Mouse (Mus musculus): ENCODE results near the gene Btbd19. TPM values are rescaled to one million over a fixed set of nuclear protein-coding genes. Genes with fewer than 3 reads are reported as not detected.

The Btbd19 gene
- polyA plus RNA-seq, 1 experiment from 2014 or later: 19.2 TPM

DNA sequence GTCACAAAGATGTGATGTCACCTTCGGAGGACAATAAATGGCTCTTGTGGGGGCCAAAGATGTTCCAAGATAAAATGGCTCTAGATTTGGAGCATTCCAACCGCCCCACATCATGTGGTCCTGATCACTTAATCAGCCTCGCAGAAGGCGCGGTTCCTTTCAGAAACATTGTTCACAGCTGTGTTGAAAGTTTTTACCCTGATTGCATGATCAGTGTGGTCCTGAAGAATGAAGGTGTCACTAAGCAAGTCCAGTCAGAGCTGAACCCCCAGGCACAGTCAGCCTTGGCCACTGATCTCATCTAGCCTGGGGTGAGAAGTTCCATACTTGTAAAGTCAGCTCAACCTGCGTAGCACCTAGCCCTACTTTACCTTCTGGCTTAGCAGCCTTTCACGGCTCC is 7.6 kb downstream of the Btbd19 start:
- no peak for DNase-seq (ENCODE audit: low spot score)

DNA sequence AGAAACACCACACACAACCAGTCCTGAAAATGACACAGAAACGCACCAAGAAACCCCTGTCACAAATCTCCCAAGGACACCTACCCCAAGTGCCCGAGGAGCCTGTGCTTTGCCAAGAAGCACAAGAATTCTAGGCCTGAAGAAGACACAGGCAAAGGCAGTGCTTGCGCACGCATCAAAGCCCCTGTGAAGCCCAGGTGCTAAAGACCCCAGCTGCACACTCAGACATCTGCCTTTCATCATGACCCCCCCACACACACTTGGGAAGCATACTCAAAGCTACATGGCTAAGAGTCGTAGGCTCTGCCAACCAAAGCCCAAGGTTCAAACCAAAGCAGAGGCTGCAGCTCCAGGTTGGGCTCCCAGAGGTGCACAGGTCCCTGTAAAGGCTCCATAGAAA is 9.9 kb downstream of the Btbd19 start:
- peak; percentile 82 for DNase-seq (ENCODE audit: low spot score)

DNA sequence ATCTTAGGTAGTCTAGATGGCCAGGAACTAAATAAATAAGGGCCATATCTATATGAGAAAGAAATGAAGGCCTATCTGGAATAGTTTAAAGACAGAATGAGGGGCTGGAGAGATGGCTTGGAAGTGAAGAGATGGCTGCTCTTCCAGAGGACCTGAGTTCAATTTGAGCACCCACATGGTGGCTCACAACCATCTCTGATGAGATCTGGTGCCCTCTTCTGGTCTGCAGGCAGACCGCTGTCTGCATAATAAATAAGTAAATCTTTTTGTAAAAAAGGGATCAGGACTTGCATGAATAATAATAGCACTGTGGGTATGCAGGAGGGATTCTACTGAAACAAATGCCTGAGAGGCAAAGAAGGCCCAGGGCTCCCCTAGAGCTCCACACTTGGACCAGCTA is 12.3 kb downstream of the Btbd19 start:
- no peak for DNase-seq (ENCODE audit: low spot score)

DNA sequence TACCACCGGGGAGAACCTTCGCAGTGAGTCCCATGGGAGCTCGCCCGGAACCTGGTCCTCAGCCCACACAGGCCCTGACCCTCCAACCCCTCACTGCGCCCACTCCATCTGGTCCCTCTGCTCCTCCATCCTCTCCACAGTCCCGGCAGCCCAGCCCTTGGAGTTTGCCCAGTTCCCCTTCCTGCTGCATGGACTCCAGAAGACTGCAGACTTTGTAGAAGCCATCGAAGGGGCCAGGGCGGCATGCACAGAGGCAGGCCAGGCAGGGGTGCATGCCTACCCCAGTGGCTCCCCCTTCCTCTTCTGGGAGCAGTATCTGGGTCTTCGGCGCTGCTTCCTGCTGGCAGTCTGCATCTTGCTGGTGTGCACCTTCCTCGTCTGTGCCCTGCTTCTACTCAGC is 14.5 kb downstream of the Btbd19 start:
- no peak for DNase-seq (ENCODE audit: low spot score)

DNA sequence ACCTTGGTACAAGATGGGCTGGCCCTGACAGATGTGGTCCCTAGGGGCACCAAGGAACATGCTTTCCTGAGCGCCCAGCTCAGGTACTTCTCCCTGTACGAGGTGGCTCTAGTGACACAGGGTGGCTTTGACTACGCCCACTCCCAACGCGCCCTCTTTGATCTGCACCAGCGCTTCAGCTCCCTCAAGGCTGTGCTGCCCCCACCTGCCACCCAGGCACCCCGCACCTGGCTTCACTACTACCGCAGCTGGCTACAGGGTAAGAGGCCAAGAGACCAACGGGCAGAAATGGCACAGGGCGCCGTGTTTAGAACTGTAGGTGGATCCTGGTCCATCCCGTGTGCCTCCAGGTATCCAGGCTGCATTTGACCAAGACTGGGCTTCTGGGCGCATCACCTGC is 15.3 kb downstream of the Btbd19 start:
- peak; percentile 45 for DNase-seq (ENCODE audit: low spot score)

DNA sequence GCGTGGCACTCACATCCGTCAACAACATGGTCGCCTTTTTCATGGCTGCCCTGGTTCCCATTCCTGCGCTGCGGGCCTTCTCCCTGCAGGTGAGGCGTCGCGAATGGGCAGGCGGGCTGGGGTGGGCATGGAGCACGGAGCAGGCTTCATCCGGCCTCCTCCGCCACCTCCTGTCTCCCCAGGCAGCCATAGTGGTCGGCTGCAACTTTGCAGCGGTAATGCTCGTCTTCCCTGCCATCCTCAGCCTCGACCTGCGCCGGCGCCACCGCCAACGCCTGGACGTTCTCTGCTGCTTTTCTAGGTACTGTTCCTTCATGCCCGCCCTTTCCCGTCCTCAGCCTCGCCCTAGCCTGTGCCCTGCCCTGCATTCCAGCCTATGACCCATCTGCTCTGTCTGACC is 16.2 kb downstream of the Btbd19 start:
- DNase-seq (ENCODE audit: low spot score): no peak

DNA sequence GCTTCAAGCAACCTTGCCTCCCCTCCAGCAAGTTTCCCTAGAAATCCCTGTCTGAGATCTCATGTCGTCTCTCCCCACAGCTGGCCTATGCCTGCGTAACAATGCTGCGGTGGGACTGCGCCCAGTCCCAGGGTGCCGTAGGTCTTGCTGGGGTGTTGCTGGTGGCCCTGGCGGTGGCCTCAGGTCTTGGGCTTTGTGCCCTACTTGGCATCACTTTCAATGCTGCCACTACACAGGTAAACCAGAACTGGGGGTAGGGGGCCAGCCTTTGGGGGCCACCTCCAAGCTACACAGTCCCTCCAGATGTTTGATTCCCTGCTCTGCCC is 17.0 kb downstream of the Btbd19 start:
- DNase-seq (ENCODE audit: low spot score): no peak

DNA sequence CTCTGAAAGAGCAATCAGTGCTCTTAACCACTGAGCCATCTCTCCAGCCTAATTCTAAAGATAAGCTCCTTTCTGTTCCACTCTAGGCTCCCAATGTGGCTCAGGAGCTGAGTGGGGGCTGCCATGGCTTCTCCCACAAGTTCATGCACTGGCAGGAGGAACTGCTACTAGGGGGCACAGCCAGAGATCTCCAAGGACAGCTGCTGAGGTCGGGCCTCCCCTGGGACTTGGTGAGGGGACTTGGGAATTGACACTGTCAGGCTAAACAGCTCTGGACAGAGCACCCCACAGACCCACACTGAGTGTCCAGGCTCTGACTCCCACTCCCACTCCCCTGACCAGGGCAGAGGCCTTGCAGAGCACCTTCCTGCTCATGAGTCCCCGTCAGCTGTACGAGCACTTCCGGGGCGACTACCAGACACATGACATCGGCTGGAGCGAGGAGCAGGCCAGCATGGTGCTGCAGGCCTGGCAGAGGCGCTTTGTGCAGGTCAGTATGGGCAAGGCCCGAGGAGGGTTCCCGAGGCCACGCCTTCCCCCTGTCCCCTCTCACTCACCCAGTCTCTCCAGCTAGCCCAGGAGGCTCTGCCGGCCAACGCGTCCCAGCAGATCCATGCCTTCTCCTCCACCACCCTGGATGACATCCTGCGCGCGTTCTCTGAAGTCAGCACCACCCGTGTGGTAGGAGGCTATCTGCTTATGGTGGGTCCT is 17.6 kb downstream of the Btbd19 start:
- no peak for DNase-seq (ENCODE audit: low spot score)

DNA sequence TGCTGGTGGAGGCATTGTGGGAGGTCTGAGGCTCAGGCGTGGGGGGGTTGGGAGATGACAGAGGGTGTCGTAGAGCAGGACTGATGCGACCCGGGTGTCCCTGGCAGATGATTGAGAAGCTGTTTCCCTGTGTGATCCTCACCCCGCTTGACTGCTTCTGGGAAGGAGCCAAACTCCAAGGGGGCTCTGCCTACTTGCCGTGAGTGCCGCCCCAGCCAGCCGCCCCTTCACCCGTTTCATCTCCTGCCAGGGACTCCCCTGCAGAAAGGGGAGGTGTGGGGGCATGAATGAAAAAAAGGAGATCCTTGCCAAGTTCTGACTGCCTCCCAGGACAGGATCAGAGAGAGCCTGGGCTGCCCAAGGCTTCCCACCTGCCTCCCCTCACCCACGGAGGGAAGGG is 20.4 kb downstream of the Btbd19 start:
- no peak for DNase-seq (ENCODE audit: low spot score)

DNA sequence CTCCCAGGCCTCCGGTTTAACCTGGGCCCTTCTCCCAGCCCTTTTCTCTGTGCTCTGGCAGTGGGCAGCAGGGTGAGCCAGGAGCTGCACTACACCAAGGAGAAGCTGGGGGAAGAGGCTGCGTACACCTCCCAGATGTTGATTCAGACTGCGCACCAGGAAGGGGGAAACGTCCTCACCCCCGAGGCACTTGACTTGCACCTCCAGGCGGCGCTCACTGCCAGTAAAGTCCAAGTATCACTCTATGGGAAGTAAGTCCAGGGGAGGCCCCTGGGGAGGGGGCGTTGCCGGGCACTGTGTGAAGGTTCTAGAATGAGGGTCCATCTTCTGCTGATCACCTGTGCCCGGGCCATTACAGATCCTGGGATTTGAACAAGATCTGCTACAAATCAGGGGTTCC is 20.9 kb downstream of the Btbd19 start:
- DNase-seq (ENCODE audit: low spot score): no peak

DNA sequence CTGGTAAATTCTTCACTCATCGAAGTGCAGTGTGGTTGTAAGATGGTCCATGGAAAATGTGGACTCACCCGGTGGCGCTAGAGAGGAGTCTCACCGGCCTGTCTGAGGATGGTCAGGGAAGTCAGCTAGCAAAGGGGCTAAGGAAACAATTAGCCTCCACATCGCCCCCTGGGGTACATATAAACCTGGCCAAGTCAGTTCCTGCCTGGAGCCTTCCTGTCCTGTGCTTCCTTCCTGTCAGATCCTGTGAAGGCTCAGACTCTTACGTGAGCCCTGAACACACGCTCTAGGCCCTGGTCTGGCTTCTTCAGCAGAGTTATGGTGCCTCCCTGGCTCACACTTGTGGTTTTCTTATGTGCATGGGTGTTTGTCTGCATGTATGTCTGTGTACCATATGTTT is 24.3 kb downstream of the Btbd19 start:
- peak; percentile 46 for DNase-seq (ENCODE audit: low spot score)

DNA sequence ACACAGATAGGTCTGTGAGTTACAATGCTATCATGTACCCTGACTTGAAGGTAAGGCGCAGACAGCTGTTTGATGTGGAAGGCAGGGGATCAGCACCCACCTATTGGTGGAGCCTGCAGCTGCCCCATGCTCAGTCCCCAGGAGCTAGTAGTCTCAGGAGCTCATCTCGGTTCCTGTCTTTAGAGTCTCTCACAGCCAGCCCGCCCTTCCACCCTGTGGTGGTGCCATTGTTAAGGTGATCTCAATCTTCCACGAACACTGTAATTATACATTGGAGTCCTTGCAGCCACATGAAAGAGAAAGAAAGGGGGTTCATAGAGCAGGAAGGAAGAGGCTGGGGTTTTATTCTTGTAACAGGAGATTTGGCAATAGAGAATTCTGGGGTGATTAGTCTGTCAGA is 25.5 kb downstream of the Btbd19 start:
- peak; percentile 32 for DNase-seq (ENCODE audit: low spot score)

DNA sequence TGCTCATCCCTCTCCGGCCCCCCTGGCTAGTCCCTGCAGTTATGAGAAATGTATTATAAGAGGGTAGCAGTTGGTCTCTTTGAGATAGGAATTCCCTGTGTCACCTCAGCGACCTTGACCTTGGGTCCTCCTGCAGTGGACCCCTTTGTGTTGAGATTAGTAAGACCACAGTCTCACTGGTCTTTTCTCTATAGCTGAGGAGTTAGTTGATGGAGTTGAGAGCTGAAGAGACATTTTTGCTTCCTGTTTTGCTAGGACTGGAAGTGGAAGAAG is 26.8 kb downstream of the Btbd19 start:
- DNase-seq (ENCODE audit: low spot score): no peak

DNA sequence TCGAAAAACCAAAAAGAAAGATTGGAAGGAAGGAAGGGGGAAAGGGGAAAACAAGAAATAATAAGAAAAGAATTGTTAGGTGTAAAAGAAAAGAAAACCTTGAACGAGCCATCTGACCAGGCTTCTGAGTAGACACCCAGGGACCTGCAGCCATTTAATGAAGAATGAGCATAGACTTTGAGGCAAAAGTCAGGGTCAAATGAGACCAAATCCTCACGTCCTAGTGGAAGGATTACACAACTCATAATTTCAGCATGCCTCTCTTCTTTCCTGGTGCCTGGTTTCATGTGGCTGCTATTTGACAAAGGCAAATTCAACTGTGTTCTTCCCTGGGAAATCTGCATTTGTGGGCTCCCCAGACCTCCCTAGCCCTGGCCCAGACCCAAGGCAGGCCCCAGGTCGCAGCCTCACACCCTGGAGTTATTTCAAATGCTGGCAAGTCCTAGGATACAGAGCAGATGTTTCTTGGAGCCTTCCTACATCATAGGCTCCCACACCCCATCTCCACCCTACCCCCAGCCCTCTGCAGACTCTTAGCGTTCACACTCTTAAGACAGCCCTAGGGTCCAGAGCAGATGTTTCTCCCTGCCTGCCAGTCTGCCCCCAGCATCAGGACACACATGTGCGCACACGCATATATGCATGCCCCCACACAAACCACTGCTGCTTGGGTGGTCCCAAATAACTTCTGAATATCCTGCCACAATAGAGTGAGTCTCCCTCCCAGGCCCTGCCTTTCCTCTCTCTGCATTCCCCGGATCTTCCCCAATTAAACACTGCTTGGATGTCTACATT is 27.4 kb downstream of the Btbd19 start:
- no peak for DNase-seq (ENCODE audit: low spot score)

DNA sequence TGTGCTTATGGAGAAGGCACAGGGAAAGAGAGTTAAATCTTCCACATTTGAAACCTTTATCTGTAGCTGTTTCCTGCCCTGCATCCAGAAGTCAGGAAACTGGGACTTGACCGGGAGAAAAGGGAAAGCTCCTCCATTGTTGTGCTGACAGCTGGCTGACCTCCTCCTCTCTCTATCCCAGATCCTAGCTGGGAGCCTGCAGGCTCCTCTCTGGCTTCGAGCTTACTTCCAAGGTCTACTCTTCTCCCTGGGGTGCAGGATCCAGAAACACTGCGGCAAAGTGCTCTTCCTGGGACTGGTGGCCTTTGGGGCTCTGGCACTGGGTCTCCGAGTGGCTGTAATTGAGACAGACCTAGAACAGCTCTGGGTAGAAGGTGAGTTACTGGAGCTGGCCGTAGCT is 28.9 kb downstream of the Btbd19 start:
- no peak for DNase-seq (ENCODE audit: low spot score)

DNA sequence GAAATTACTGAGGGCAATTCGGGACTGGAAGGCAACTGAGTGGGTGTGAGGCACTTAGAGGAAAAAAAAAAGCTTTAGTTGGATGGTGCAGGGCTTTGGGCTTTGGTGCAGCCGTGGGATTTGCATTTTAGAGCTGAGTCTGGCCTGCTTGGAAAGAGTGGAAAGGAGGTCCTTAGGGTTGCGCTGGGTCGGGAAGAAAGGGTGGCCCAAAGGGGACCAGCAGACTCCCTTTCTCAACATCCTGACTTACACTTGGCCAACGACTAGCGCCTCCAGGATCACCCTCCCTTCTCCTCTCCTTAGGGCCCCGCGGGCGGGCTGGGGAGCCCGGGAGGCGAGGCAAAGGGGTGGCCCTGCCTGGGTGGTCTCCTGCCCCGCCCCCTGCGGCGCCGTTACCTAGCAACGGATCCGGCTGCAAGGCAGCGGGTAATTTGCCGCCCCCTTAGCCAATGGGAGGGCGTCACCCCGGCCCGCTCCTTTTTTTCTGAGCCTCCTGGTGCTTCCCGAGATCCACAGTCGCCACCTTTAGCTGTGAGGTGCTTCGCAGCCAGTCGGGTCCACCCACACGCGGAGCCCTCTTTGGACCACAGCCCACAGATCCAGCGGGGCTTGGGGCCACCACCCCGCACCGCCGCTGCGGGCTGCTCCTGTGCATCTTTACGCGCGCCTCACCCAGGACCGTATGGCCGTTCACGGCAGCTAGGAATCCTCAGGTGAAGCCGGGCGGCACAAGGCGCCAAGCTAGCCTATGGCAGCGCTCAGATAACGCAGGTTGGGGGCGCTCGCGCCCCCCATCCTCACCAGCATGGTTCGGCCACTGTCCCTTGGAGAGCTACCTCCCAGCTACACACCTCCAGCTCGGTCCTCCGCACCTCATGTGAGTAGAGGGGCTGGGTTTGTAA is 29.7 kb downstream of the Btbd19 start, which contains the start of gene Ptch2:
TSS of gene Ptch2 (plus strand) at position 525 of the 902 bp plus-strand sequence.
- peak; percentile 74 for DNase-seq (ENCODE audit: low spot score)

DNA sequence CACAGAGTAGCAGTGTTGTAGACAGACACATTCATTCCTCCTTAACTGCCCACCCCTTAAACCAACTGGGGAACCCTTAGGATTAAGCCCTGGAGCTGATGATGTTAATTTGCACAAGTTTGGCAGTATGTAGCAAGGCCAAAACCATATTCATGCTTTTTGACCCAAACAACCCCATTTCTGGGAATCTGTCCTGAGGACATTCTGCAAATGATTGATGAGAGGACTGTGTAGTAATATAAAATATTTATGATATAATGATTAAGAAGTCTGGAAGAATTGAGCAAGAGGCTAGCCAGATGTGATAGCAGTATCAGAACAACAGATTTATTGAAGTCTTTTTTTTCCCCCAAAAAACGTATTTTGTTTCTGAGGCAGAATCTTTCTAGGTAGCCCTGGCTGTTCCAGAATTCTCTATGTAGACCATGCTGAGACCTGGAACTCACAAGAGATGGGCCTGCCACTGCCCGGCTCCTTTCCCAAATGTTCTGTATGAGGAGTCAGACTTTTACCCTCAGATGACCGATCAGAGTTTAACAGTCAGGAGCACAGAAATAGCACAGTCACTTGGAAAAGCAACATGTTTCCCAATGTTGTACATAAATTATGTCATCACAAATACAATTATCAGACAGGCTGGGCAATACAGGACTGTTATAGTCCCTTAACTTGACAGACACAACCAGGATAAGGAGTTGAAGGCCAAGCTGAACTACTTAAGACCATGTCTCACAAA is 30.7 kb downstream of the Btbd19 start:
- DNase-seq (ENCODE audit: low spot score): no peak

DNA sequence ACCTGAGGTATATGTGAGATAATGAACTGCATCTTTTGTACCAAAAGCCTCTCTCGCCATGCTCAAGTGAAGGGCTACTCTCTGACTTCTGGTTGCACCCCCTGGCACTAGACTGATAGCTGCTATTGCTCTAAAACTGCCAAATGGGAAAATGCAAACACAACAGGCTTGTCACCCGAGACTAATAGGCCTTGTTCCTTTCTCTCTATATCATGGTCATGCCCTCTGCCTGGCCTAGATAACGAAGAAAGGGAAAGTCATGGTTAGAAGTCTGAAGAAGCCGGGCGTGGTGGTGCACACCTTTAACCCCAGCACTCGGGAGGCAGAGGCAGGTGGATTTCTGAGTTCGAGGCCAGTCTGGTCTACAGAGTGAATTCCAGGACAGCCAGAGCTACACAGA is 34.9 kb downstream of the Btbd19 start:
- DNase-seq (ENCODE audit: low spot score): no peak

DNA sequence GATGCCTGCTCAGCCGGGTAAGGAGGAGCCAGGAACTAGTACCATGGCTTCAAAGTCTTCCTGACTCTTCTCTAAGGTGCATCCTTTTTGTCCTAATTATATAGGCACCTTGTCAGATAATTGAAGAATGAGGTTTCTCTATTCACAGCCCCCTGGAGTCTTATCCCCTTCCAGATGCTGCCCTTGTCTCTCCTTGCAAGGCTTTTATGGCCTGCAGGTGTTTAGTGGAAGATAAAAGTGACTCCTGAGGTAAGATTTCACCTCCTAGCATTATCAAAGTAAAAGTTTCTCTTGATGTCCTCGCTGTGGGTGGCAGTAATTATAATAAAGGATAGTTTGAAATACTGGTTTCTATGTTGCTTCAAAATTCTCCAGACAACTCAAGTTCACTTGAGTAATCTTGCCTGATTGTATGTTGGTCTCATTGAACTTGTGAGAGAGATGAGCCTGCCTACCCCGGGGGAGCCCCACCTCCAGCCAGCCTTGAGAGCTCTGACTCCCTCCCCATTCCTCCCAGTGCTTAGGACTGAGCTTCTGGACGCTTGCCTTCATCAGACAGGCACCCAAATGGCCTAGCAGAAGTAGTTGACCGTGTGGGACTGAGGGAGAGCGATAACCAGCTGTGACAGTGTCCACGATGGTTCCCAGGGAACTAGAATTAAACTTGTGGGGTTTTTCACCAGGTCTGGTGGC is 37.4 kb downstream of the Btbd19 start:
- no peak for DNase-seq (ENCODE audit: low spot score)

DNA sequence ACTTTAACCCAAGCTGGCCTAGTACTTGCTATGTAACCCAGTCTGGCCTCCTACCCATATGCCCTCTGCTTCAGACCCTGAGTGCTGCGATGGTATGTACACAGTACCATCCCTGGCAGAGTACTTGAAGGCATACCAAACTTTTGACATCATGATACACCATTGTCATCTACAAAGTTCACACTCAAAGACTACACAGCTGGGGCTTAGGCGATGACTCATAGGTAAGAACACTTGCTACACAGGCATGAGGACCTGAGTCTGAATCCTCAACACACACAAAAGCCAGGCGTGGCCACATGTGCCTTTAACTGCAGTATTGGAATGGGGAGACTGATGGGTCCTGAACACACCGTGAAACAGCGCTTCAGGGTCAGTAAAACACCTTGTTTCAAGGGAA is 54.3 kb downstream of the Btbd19 start:
- DNase-seq (ENCODE audit: low spot score): no peak

DNA sequence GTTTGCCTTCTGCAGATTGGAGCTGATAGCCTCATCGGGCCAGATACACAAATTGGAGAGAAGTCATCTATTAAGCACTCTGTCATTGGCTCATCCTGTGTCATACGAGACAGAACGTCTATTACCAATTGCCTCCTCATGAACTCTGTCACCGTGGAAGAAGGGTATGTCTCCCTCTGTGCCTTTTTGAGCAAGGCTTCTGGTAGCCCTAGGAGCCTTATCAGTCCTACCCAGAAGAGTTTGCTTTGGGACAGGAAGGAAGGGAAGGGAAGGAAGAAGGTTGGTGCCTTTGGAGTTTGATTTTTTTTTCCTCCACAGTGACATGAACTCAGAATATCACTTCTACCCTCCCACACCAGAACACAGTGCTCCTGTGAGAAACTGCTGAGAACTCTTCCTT is 54.9 kb downstream of the Btbd19 start:
- DNase-seq (ENCODE audit: low spot score): no peak

Data from thymus, postnatal 0 days (tissue).